Mouse (Mus musculus): ENCODE data around the gene Pkp4. TPM values are rescaled to one million over a fixed set of nuclear protein-coding genes. Genes with fewer than 3 reads are reported as not detected.

Pkp4 gene
- polyA plus RNA-seq, 1 experiment from 2014 or later, result 24.7 TPM

DNA sequence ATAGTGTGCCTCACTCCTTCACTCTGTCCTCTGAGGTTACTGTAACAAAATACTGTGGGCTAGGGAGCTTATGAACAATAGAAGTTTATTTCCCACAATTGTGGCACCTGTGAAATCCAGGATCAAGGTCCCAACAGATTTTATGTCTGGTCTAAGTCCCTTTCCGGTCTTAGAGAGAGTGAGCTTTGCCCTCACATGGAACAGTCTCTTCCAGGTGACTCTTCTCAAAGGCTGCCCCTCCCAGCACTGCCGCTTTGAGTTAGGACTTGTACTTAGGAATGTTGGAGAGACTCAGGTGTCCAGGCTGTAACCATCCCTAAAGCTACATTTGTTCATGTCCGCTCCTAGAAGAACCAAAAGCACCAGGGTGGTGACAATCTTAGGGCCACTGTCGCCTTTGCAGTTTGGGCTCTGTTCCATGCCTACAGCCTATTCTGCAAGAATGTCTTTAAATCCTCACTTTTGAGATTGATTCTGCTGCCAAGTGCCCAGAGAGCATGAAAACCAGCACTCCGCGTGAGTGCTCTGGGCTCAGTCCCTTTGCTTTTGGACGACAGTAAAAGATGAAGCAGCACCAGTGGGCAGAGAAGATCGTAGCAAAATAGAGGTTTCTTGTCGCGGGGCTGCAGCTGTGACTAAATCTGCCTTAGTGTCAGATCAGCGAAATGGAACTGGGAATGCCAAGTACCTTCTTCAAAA is 184.6 kb downstream of the Pkp4 start:
- H3K9ac ChIP-seq, result no peak overlapping the region

DNA sequence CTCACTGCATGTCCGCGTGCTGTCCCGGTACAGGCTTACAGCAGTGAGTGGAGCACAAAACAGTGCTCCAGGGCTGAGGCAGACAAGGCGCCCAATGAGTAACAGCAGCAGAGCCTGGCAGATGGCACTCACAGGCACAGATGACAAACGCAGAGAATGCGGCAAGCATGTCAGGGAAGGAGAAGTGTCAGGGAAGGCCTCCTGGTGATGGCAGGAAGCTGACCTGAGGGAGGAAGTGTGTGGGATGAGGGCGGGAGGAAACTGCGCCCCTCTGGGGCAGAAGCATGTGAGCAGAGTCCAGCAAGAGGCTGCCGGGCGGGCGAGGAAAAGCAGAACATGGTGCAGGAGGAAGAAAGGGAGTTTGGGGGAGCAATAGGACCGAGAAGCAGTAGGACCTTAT is 185.8 kb downstream of the Pkp4 start:
- no peak for ATAC-seq (replicated peaks; ENCODE audit: low FRiP score)
- Histone ChIP-seq H3K9me3 (replicated peaks) (no peaks in the 10 kb centered on the region), H3K27me3 (no peaks in the 10 kb centered on the region), H3K4me3 (replicated peaks) (no peak overlapping the region), H3K4me1 (peaks cover 9% of the 10 kb centered on the region), H3K9ac (no peak overlapping the region), H3K36me3 (peaks cover 81% of the 10 kb centered on the region), H3K27ac (no peak overlapping the region), H3K4me2 (no peak overlapping the region)
- WGBS, result 53% methylated on average over 12 of the region's 12 CpGs

More for the DNA sequence above, 184.6 kb downstream of the Pkp4 start:
- H3K4me2 ChIP-seq, result no peak overlapping the region
- H3K4me1 ChIP-seq, result peaks cover 9% of the 10 kb centered on the region
- H3K27me3 ChIP-seq, result no peaks in the 10 kb centered on the region
- peaks cover 80% of the 10 kb centered on the region for H3K36me3 ChIP-seq
- H3K9me3 ChIP-seq (replicated peaks), result no peaks in the 10 kb centered on the region
- no peak overlapping the region for H3K4me3 ChIP-seq (replicated peaks)
- H3K27ac ChIP-seq, result no peak overlapping the region
- WGBS, result 84% methylated on average over 11 of the region's 11 CpGs
- no peak for ATAC-seq (replicated peaks; ENCODE audit: low FRiP score)

DNA sequence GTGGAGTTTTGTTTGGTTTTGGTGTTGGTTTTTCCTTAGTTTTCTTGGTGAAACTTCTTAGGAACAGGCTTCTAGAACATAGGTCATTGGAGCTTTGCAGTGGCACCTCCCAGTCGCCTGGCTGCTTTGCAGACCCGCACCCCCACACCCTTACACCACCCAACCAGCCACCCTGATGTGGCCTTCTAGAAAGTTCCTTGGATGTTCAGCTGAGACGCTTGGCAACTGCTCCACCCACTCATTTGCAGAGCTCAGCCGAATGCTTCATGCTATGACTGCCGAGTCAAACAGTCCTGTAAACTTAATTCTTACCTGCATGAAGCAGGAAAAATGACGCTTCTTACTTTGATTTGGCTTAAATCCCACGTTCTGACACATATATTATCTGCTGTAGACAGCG is 187.9 kb downstream of the Pkp4 start:
- Histone ChIP-seq H3K9me3 (replicated peaks) (no peaks in the 10 kb centered on the region), H3K4me2 (no peak overlapping the region), H3K4me3 (replicated peaks) (no peak overlapping the region), H3K36me3 (peaks cover 67% of the 10 kb centered on the region), H3K9ac (no peak overlapping the region), H3K4me1 (peaks cover 9% of the 10 kb centered on the region), H3K27ac (no peak overlapping the region), H3K27me3 (no peaks in the 10 kb centered on the region)
- ATAC-seq (replicated peaks; ENCODE audit: low FRiP score), result no peak
- WGBS, result 79% methylated on average over 8 of the region's 8 CpGs

DNA sequence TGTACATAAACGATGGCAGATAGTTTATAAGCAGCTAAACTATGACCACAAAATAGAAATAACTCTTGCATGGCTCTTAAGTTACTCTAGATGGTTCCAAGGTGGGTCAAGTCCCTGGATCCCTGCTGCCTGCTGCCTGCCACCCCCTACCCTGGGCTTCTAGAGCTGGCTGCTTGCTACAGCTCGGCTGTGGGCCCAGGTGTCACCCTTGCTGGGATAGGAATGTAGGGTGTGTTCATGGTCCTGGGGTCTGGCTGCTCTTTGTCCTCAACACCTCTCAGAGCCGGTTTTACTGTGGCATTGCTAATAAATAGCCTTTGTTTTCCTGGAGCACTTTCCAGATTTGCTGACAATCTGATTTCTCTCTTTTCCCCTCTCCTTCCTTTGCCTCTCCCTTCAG is 189.4 kb downstream of the Pkp4 start:
- Histone ChIP-seq H3K4me2 (no peak overlapping the region), H3K36me3 (peaks cover 66% of the 10 kb centered on the region), H3K9ac (no peak overlapping the region), H3K4me1 (peaks cover 7% of the 10 kb centered on the region), H3K27ac (no peak overlapping the region), H3K9me3 (replicated peaks) (no peaks in the 10 kb centered on the region), H3K27me3 (no peaks in the 10 kb centered on the region), H3K4me3 (replicated peaks) (no peak overlapping the region)
- WGBS, result 60% methylated on average over 3 of the region's 3 CpGs
- no peak for ATAC-seq (replicated peaks; ENCODE audit: low FRiP score)

DNA sequence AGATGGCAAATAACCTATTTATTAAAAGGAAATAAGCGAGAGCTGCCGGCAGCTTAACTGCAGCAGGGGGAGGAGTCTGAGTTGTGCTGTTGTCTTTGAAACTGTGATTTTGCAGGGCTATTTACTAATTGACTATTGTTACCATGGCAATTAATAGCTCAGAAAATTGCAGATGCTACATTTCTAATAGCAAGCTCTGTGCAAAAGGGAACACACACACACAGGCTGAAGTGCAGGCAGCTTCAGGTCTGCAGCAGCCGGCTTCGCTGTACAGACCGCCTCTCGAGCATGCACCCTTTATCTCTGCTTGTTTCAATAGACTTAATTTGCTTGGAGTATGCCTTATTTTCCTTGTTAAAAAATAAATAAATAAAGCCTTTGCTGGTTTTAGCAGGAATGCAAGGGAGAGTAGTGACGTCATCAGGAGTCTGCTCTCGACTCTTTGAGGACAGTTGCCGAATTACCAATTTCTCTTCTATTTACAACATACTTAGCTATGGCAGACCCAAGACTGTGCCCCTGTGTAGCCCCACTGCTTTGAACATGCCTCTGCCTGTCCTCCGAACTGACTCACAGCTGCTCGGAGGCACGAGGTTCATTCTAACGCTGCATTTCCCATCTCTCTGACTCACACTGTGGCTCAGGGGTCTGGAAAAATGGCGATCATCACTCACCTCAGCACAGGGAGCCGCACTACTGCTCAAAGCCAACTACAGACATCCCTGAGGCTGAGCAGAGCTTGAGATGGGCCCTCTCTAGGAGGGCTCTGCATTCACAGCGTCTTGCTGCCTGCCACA is 190.9 kb downstream of the Pkp4 start:
- ATAC-seq (replicated peaks; ENCODE audit: low FRiP score), result no peak
- Histone ChIP-seq H3K4me3 (replicated peaks) (no peak overlapping the region), H3K4me1 (peaks cover 3% of the 10 kb centered on the region), H3K27ac (no peak overlapping the region), H3K27me3 (no peaks in the 10 kb centered on the region), H3K9me3 (replicated peaks) (no peaks in the 10 kb centered on the region), H3K9ac (no peak overlapping the region), H3K36me3 (peaks cover 73% of the 10 kb centered on the region), H3K4me2 (no peak overlapping the region)
- WGBS, result 78% methylated on average over 16 of the region's 16 CpGs

DNA sequence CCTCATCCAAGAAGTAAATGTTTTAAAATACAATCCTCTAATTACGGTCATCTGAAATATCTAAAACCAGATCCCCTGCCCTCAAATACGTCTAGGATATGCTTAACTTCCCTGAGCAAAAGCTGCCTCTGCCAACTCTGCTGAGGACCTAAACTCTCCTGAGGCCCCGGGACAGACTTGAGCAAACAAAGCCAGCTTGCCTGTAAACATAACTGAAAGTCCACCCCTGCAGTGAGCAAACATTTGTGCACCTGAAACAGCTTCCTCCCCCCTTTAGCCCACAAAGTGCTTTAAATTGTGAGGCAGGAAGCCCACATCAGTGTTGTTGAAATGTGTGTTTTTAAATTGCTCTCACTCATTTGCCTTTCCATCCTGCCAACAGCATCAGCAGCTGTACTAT is 193.2 kb downstream of the Pkp4 start:
- Histone ChIP-seq H3K36me3 (peaks cover 57% of the 10 kb centered on the region), H3K4me1 (no peaks in the 10 kb centered on the region), H3K27ac (no peak overlapping the region), H3K9ac (no peak overlapping the region), H3K4me2 (no peak overlapping the region), H3K4me3 (replicated peaks) (no peak overlapping the region), H3K27me3 (no peaks in the 10 kb centered on the region), H3K9me3 (replicated peaks) (no peaks in the 10 kb centered on the region)
- WGBS, result 71% methylated on average over 3 of the region's 3 CpGs
- no peak for ATAC-seq (replicated peaks; ENCODE audit: low FRiP score)

DNA sequence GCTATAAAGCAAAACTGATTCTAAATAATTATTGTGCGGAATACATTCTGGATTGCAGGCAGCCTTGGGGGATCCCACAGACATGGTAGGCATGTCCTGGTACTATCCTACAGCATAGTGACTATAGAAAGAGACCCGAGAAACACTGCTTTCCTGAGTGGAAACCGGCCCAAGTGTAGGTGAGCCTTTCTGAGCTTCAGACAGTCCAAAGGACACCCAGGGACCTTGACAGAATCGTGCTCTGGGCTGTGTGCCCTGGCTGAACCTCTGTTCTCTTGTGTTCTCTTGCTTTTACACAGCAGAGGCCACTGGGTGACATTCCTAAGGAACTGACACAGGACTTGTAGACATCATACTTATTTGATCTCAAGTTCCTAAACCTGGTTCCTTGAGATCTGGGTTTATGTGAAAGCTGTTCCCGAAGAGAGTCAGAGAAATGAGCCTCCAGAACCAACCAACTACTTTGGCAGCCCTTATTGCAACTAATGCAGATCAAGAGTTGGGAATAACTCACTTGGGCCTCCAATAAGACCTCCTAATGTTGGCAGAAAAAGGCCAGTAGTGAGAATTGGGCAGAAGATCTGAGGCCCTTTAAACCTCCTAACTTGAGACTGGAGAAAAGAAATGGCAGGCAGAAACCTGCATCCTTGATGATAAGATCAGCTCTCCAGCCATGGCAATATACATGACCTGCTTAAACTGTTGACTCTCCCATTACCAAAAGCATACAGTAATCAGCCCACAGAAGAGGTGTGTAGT is 195.1 kb downstream of the Pkp4 start:
- H3K4me1 ChIP-seq, result no peaks in the 10 kb centered on the region
- no peak overlapping the region for H3K4me2 ChIP-seq
- no peaks in the 10 kb centered on the region for H3K9me3 ChIP-seq (replicated peaks)
- H3K27me3 ChIP-seq, result no peaks in the 10 kb centered on the region
- peaks cover 39% of the 10 kb centered on the region for H3K36me3 ChIP-seq
- 92% methylated on average over 5 of the region's 5 CpGs for WGBS
- H3K4me3 ChIP-seq (replicated peaks), result no peak overlapping the region
- H3K9ac ChIP-seq, result no peak overlapping the region
- no peak overlapping the region for H3K27ac ChIP-seq
- no peak for ATAC-seq (replicated peaks; ENCODE audit: low FRiP score)

DNA sequence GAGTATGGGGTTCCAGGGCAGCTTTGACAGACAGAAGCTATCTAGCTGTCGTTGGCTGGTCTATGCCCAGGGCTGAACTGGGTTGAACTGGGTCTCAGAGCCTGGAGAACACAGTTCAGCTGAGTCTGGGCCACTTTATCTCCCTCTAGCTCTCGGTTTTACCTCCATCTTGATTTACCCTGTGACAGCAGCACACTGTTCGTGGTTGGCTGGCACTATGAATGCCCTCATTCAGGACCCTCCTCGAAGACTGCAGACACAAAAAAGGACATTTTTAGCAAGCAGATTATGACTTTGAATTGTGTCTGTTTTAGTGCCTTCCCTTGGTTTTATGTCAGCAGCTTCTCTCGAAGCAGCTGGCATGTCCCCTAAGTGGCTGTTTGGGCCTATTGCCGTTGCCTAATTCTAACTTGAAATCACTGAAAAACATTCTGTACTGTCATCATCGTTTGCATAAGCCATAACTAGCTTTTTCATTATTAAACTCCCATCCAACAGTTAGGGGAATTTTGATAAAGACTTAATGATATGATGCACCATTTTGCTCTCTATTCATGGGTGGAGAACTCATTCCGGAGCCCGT is 199.2 kb downstream of the Pkp4 start:
- H3K27ac ChIP-seq, result no peak overlapping the region
- no peak overlapping the region for H3K9ac ChIP-seq
- H3K4me1 ChIP-seq, result no peaks in the 10 kb centered on the region
- WGBS, result 76% methylated on average over 9 of the region's 9 CpGs
- no peak overlapping the region for H3K4me3 ChIP-seq (replicated peaks)
- H3K9me3 ChIP-seq (replicated peaks), result no peaks in the 10 kb centered on the region
- no peak for ATAC-seq (replicated peaks; ENCODE audit: low FRiP score)
- no peaks in the 10 kb centered on the region for H3K27me3 ChIP-seq
- H3K36me3 ChIP-seq, result peaks cover 17% of the 10 kb centered on the region
- no peak overlapping the region for H3K4me2 ChIP-seq

DNA sequence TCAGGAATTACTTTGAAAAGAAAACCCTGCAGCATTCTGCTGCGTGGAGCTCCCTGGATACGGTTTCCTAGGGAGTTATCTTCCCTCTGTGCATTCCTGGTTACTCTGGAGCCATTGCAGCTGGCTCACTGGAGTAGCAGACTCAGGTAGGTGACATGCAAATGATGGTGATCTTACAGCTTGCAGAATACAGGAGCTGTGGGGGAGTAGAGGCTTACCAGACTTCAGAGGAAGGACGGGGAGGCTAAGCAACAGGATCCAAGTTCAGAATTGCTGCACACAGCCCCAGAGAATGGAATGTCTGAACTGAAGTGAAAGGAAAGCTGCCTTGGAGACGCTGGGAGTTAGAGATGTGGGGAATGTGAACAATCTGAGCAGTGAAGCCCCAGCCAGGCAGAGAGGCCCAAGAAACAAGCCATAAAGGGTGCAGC is 200.7 kb downstream of the Pkp4 start:
- WGBS, result 12% methylated on average over 4 of the region's 4 CpGs
- H3K27ac ChIP-seq, result peak overlapping the region; percentile 33; the same call in 1 of the 2 replicates
- no peaks in the 10 kb centered on the region for H3K4me1 ChIP-seq
- H3K4me2 ChIP-seq, result no peak overlapping the region
- H3K9ac ChIP-seq, result no peak overlapping the region
- no peaks in the 10 kb centered on the region for H3K9me3 ChIP-seq (replicated peaks)
- peaks cover 2% of the 10 kb centered on the region; the same call in 1 of the 2 replicates for H3K36me3 ChIP-seq
- ATAC-seq (replicated peaks; ENCODE audit: low FRiP score), result peak; percentile 81
- H3K27me3 ChIP-seq, result no peaks in the 10 kb centered on the region
- H3K4me3 ChIP-seq (replicated peaks), result no peak overlapping the region

DNA sequence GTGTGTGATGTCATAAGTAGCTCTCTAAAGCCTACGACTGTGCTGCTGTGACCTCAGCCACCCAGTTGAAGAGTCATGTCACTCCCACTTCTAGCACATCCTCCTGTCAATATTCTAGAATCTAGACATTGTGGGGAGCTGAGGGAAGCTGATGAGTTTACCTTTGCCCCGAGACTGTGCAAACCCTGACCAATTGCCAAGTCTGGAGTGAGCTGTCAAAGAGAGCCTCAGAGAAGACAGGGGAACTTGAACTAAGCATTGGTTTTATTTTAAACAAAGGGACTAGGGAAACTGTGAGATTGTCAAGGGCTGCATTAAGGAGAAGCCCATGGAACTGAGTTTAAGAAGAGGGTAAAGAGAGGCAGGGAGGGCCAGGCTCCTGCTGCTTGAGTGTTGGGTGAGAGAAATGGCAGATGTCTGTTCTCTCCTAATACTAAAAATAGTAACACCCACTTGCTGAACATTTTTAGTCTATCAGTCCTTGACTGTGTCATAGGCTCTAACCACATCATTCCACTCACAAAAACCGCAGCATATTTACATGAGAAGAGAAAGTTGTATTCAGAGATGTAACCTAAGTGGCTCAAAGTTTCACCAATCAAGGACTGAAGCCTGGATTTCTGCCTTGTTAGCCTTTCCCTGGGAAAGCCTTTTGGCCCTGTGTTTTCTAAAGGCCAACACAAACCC is 203.6 kb downstream of the Pkp4 start:
- Histone ChIP-seq H3K4me1 (no peaks in the 10 kb centered on the region), H3K27ac (no peak overlapping the region), H3K9ac (no peak overlapping the region), H3K9me3 (replicated peaks) (no peaks in the 10 kb centered on the region), H3K36me3 (no peaks in the 10 kb centered on the region), H3K27me3 (no peaks in the 10 kb centered on the region), H3K4me3 (replicated peaks) (no peak overlapping the region), H3K4me2 (no peak overlapping the region)
- ATAC-seq (replicated peaks; ENCODE audit: low FRiP score), result no peak
- 81% methylated on average over 3 of the region's 3 CpGs for whole genome bisulfite sequencing

DNA sequence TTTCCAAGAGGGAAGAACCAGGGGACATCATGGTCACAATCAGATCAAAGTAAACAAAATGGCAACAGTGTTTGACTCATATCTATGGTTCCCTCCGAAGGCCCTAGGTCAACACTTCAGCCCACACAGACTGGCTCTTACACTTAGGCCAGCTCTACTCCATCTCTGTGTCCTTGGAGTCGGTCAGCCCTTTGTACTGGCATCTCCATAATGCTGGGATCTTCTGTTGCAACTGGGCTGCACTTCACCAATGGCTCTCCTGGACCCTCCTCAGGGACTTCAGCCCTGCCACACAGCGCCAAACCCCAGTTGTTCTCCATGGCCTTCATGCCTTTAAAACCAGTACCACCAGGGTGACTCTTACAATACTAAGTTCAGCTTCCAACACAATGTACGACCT is 206.5 kb downstream of the Pkp4 start:
- Histone ChIP-seq H3K36me3 (no peaks in the 10 kb centered on the region), H3K4me1 (no peaks in the 10 kb centered on the region), H3K27me3 (no peaks in the 10 kb centered on the region), H3K4me2 (no peak overlapping the region), H3K9me3 (replicated peaks) (no peaks in the 10 kb centered on the region), H3K27ac (no peak overlapping the region), H3K9ac (no peak overlapping the region), H3K4me3 (replicated peaks) (no peak overlapping the region)
- ATAC-seq (replicated peaks; ENCODE audit: low FRiP score), result no peak
- WGBS, result 89% methylated on average over 4 of the region's 4 CpGs

Data from kidney, embryonic 15.5 days (tissue).